Mouse (Mus musculus) leukemia stem cell, adult 10-12 weeks (primary cell): ENCODE measurements around the gene Gm5460. TPM values are rescaled to one million over a fixed set of nuclear protein-coding genes. Genes with fewer than 3 reads are reported as not detected.

Experiments
- polyA plus RNA-seq: library from polyadenylated mRNA; stranded (reverse); fragments of >175 nt; gene quantifications from 2 replicates; pipeline ENCODE4 v1.2.3, GENCODE M21; 2012; ENCODE audit warnings: low replicate concordance

Gm5460 gene
- not detected in 2 replicates for polyA plus RNA-seq

DNA sequence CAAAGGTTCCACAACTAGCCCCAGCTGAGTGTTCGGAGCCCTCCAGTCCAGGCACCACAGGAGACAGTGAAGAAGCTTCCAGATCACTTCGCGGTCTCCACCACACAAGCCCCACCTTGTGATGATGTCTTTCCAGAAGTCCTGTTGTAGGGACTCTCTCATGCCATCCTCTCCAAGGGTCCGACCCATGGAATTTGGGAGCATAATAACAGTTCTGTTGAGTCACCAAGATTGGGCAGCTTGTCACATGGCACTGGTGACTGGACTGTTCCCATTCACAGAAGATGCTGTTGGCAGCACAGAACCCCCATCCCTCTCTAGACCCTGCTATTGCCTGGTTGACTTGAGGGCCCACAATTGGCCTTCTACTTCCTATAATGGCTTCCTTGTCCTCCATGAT, at the start of gene Gm5460:
Gene Gm5460 (plus strand): TSS at position 378 of the 400 bp plus-strand sequence.

DNA sequence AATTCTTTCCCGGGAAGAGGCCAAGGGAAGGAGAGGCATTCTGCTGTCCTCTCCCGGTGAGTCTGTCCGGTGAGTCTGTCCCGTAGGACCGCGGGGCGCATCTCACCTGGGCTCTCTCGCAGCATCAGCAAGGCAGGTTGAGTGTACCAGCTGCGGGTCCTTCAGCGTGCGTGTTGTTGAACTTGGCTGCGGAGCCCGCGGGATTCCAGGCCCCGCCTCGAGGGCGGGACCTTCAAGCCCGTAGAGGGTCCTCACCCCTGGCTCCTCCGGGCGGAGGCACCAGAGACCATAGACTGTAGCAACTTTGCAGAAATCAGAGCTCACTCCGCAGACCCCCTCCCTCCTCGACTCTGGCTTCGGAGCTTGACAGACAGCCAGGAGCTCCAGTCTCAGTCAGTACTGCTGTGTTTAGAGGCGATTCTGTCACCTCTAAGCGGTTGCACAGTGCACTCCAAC, 37.9 kb upstream of the Gm5460 start, which contains the start of gene Zfp488:
Gene Zfp488 (minus strand): TSS at position 161 of the 456 bp plus-strand sequence.

DNA sequence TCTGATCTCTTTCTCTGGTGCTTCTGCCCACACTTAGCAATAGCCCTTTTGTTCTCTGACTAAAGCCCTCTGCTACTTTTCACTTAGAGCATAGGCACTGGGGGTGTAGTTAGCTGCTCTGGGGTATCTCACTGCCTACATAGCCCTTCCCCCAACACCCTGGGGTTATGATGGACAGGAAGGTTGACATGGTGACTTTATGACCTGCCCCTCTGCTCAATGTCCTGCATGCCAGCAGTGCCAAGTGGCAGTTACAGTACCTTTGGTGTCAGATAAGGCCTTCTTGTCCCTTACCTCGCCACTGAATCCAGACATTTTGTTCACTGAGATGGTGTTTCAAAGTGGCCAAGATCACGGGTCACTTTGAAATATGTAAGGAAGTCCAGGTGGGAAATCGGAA, 1.5 kb upstream of the Gm5460 start, which contains the start of gene Gm30083:
Gene Gm30083 (minus strand): TSS at position 120 of the 400 bp plus-strand sequence.

DNA sequence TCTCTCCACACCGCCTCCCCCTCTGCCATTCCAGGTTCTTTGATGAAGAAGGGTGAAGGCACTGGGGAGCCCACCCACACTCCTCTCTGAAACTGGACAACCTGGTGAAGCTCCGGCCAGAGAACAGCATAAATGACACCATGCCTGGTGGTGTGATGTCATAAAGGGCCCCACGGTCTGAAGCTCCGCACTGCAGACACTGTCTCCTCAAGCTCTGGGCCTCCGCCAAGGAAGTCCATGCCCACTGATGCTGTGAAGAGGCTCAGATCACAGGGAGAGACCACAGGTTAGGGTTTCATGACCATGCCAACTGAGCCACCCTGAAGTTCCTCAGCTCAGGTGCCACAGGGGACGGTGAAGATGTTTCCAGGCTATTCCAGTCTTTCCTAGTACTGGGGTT, 36.0 kb downstream of the Gm5460 start, which contains the start of gene Antxrl:
Gene Antxrl (plus strand): TSS at position 192 of the 400 bp plus-strand sequence.

DNA sequence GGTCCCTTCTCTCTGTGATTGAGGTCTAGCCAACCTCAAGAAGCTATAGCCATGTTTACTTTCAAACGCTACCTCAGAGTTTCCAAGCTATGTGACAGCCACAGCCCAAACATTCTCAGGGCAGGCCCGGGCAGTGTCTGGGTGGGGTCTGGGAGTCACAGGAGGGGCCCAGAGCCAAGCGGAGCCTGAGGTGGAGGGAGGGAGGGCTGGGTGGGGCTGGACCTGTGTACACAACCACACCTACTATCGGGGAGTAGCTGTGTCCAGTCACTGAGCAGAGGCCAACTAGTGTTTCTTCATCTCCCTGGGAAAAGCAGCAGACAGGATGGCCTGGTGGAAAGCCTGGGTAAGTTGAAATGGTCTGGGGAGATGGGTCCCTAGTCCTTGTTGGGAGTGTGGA, 69.2 kb downstream of the Gm5460 start, which contains the start of gene Anxa8:
Gene Anxa8 (plus strand): TSS at position 251 of the 400 bp plus-strand sequence.

Other genes starting within 250 kb of the Gm5460 start
- gene Gdf10, start 93.2 kb upstream of the Gm5460 start, polyA plus RNA-seq: 0.05 TPM in 1 of 2 replicates, not detected in the other
- not detected in 2 replicates for gene Gdf2, start 75.7 kb upstream of the Gm5460 start, polyA plus RNA-seq
- not detected in 2 replicates for gene Rbp3, start 62.8 kb upstream of the Gm5460 start, polyA plus RNA-seq
- gene Zfp488, start 38.0 kb upstream of the Gm5460 start, polyA plus RNA-seq: not detected in 2 replicates
- gene Gm30083, start 1.6 kb upstream of the Gm5460 start, polyA plus RNA-seq: not detected in 2 replicates
- gene Antxrl, start 35.9 kb downstream of the Gm5460 start, polyA plus RNA-seq: not detected in 2 replicates
- gene Anxa8, start 69.2 kb downstream of the Gm5460 start, polyA plus RNA-seq: not detected in 2 replicates
- gene A630023A22Rik, start 86.0 kb downstream of the Gm5460 start, polyA plus RNA-seq: not detected in 2 replicates
- not detected in 2 replicates for gene Npy4r, start 135.7 kb downstream of the Gm5460 start, polyA plus RNA-seq
- gene Gprin2, start 184.9 kb downstream of the Gm5460 start, polyA plus RNA-seq: not detected in 2 replicates
- 0.14 and 0.55 TPM in 2 replicates for gene Syt15, start 202.8 kb downstream of the Gm5460 start, polyA plus RNA-seq